Mouse (Mus musculus) olfactory bulb, adult 2 months (tissue): ENCODE measurements around the gene D630045J12Rik. TPM values are rescaled to one million over a fixed set of nuclear protein-coding genes. Genes with fewer than 3 reads are reported as not detected.

Experiments used
- H3K27ac ChIP-seq: fragments of 200-500 bp; 2 replicates; pipeline ENCODE4 v1.5.1; 2012; ENCODE audit warnings: low read depth, low read length; ENCODE audit not compliant: insufficient read depth
- H3K4me1 ChIP-seq: fragments of 200-500 bp; 2 replicates; pipeline ENCODE4 v1.6.1; 2012; ENCODE audit warnings: low read length; ENCODE audit not compliant: control insufficient read depth, insufficient read depth
- H3K4me3 ChIP-seq: fragments of 200-500 bp; 2 replicates; pipeline ENCODE4 v1.5.1; 2012; ENCODE audit warnings: mild to moderate bottlenecking, low read depth, low read length, moderate library complexity; ENCODE audit not compliant: insufficient read depth
- CTCF ChIP-seq: fragments of 200-500 bp; IDR thresholded peaks from 2 replicates; pipeline ENCODE4 v1.5.1; 2012; ENCODE audit warnings: low read depth, mild to moderate bottlenecking, low read length, moderate library complexity; ENCODE audit not compliant: insufficient read depth
- POLR2A ChIP-seq: fragments of 200-500 bp; IDR thresholded peaks from 2 replicates; pipeline ENCODE4 v1.6.1; 2012; ENCODE audit warnings: mild to moderate bottlenecking, low read depth, low read length, moderate library complexity; ENCODE audit not compliant: insufficient read depth
- WGBS: fragments of 180-500 bp; shearing (Covaris S2); methylation state at CpG from one replicate; pipeline ENCODE4 v1.1.7; 2018; 5-methylcytosine and 5-hydroxymethylcytosine counted together
- polyA plus RNA-seq: library from polyadenylated mRNA; stranded (reverse); fragments of >200 nt; gene quantifications from 2 replicates; pipeline ENCODE4 v1.2.4, GENCODE M21; 2012; ENCODE audit warnings: low replicate concordance; ENCODE audit not compliant: missing spikeins, insufficient read depth, insufficient read length

D630045J12Rik gene
- polyA plus RNA-seq, 1 experiment = not detected

- no peak for TF ChIP-seq POLR2A
- no peak for TF ChIP-seq CTCF
- 89% methylated on average over 3 of the region's 3 CpGs for WGBS
- H3K27ac ChIP-seq = no peak overlapping the region
- no peak overlapping the region for H3K4me3 ChIP-seq
- H3K4me1 ChIP-seq = peaks cover 5% of the 10 kb centered on the region; the same call in 1 of the 2 replicates
Observed at GRCm38 (mm10) chr6:38232917-38233316, 20.9 kb downstream of the D630045J12Rik start.

GRCm38 (mm10) chr6:38231994-38232393, 21.8 kb downstream of the D630045J12Rik start:
- 78% methylated on average over 4 of the region's 4 CpGs for WGBS
- H3K27ac ChIP-seq = no peak overlapping the region
- TF ChIP-seq POLR2A (no peak), CTCF (no peak)

GRCm38 (mm10) chr6:38224079-38224478, 29.7 kb downstream of the D630045J12Rik start:
- Histone ChIP-seq H3K4me1 (peaks cover 4% of the 10 kb centered on the region), H3K4me3 (no peak overlapping the region), H3K27ac (no peak overlapping the region)
- 65% methylated on average over 1 of the region's 1 CpGs for WGBS
- TF ChIP-seq POLR2A = no peak

More at GRCm38 (mm10) chr6:38231994-38232393, 21.8 kb downstream of the D630045J12Rik start:
- H3K4me1 ChIP-seq = peaks cover 5% of the 10 kb centered on the region; the same call in 1 of the 2 replicates
- H3K4me3 ChIP-seq = no peak overlapping the region

GRCm38 (mm10) chr6:38219261-38219660, 34.5 kb downstream of the D630045J12Rik start:
- Histone ChIP-seq H3K4me1 (peaks cover 9% of the 10 kb centered on the region), H3K4me3 (no peak overlapping the region), H3K27ac (no peak overlapping the region)
- TF ChIP-seq POLR2A = no peak
- no peak for TF ChIP-seq CTCF
- WGBS = 95% methylated on average over 2 of the region's 2 CpGs

- WGBS = 27% methylated on average over 14 of the region's 14 CpGs
- Histone ChIP-seq H3K4me3 (no peak overlapping the region), H3K27ac (no peak overlapping the region), H3K4me1 (peaks cover 6% of the 10 kb centered on the region; the same call in 1 of the 2 replicates)
- no peak for TF ChIP-seq POLR2A
- TF ChIP-seq CTCF = no peak
Observed at GRCm38 (mm10) chr6:38215448-38216110, 38.2 kb downstream of the D630045J12Rik start.

- 95% methylated on average over 2 of the region's 2 CpGs for WGBS
- Histone ChIP-seq H3K27ac (no peak overlapping the region), H3K4me1 (peaks cover 12% of the 10 kb centered on the region), H3K4me3 (no peak overlapping the region)
- no peak for TF ChIP-seq POLR2A
- no peak for TF ChIP-seq CTCF
Observed at GRCm38 (mm10) chr6:38207621-38208020, 46.2 kb downstream of the D630045J12Rik start.

GRCm38 (mm10) chr6:38206941-38207531, 46.8 kb downstream of the D630045J12Rik start:
- H3K27ac ChIP-seq = no peak overlapping the region
- H3K4me1 ChIP-seq = peaks cover 12% of the 10 kb centered on the region
- H3K4me3 ChIP-seq = no peak overlapping the region
- TF ChIP-seq CTCF (no peak), POLR2A (no peak)
- 67% methylated on average over 8 of the region's 8 CpGs for WGBS

GRCm38 (mm10) chr6:38205375-38205774, 48.4 kb downstream of the D630045J12Rik start:
- TF ChIP-seq CTCF = no peak
- TF ChIP-seq POLR2A = no peak
- 96% methylated on average over 6 of the region's 6 CpGs for WGBS

GRCm38 (mm10) chr6:38203820-38204219, 50.0 kb downstream of the D630045J12Rik start:
- H3K4me1 ChIP-seq = peaks cover 12% of the 10 kb centered on the region
- H3K27ac ChIP-seq = no peak overlapping the region
- no peak for TF ChIP-seq CTCF
- no peak for TF ChIP-seq POLR2A
- WGBS = 87% methylated on average over 4 of the region's 4 CpGs
- no peak overlapping the region for H3K4me3 ChIP-seq

More at GRCm38 (mm10) chr6:38205375-38205774, 48.4 kb downstream of the D630045J12Rik start:
- Histone ChIP-seq H3K4me3 (no peak overlapping the region), H3K4me1 (peaks cover 12% of the 10 kb centered on the region), H3K27ac (no peak overlapping the region)
